Mouse (Mus musculus): ENCODE data around the gene Gdf1. TPM values are rescaled to one million over a fixed set of nuclear protein-coding genes. Genes with fewer than 3 reads are reported as not detected.

Gene Gdf1
- polyA plus RNA-seq, 1 experiment = not detected

- Histone ChIP-seq H3K27ac (ENCODE audit: insufficient read depth, low read depth, low read length) (peak overlapping the region; percentile 58; the same call in 1 of the 2 replicates), H3K36me3 (ENCODE audit: control insufficient read depth, insufficient read depth, low read length) (no peaks in the 10 kb centered on the region), H3K4me3 (ENCODE audit: insufficient read depth, low read depth, low read length) (peak overlapping the region; percentile 96), H3K27me3 (replicated peaks; ENCODE audit: control insufficient read depth, insufficient read depth, low read length) (no peaks in the 10 kb centered on the region), H3K4me1 (ENCODE audit: control insufficient read depth, insufficient read depth, low read length) (peaks cover 44% of the 10 kb centered on the region)
- WGBS = under 1% methylated on average over 64 of the region's 64 CpGs
- TF ChIP-seq POLR2A (IDR thresholded peaks at IDR 0.05; ENCODE audit: low read depth, low read length) = no peak
- no peak for TF ChIP-seq CTCF (conservative IDR thresholded peaks at IDR 0.05; ENCODE audit: insufficient read depth, insufficient read length, low read depth, low read length)
- DNase-seq = peak; percentile 34
Measured at GRCm38 (mm10) chr8:70352657-70353151, 23.1 kb downstream of the Gdf1 start.

- Histone ChIP-seq H3K27me3 (replicated peaks; ENCODE audit: control insufficient read depth, insufficient read depth, low read length) (no peaks in the 10 kb centered on the region), H3K36me3 (ENCODE audit: control insufficient read depth, insufficient read depth, low read length) (no peaks in the 10 kb centered on the region), H3K4me3 (ENCODE audit: insufficient read depth, low read depth, low read length) (peak within 1 kb of the TSS; percentile 96), H3K27ac (ENCODE audit: insufficient read depth, low read depth, low read length) (peak within 1 kb of the TSS; percentile 58), H3K4me1 (ENCODE audit: control insufficient read depth, insufficient read depth, low read length) (peaks cover 40% of the 10 kb centered on the region)
- WGBS = under 1% methylated on average over 69 of the region's 69 CpGs
- TF ChIP-seq CTCF (conservative IDR thresholded peaks at IDR 0.05; ENCODE audit: insufficient read depth, insufficient read length, low read depth, low read length) (no peak), POLR2A (IDR thresholded peaks at IDR 0.05; ENCODE audit: low read depth, low read length) (peak; percentile 33)
- peak; percentile 99 for DNase-seq
Measured at GRCm38 (mm10) chr8:70353194-70353817, 23.7 kb downstream of the Gdf1 start, which contains the start of gene Upf1. Gene Upf1 (minus strand): TSS chr8:70353278.

- WGBS = 53% methylated on average over 4 of the region's 4 CpGs
- H3K27ac ChIP-seq (ENCODE audit: insufficient read depth, low read depth, low read length) = no peak overlapping the region
- TF ChIP-seq CTCF (conservative IDR thresholded peaks at IDR 0.05; ENCODE audit: insufficient read depth, insufficient read length, low read depth, low read length) = no peak
- TF ChIP-seq POLR2A (IDR thresholded peaks at IDR 0.05; ENCODE audit: low read depth, low read length) = no peak
Measured at GRCm38 (mm10) chr8:70354004-70354403, 24.4 kb downstream of the Gdf1 start.

GRCm38 (mm10) chr8:70356111-70356510 is 26.5 kb downstream of the Gdf1 start:
- H3K27ac ChIP-seq (ENCODE audit: insufficient read depth, low read depth, low read length) = no peak overlapping the region
- TF ChIP-seq POLR2A (IDR thresholded peaks at IDR 0.05; ENCODE audit: low read depth, low read length) = no peak
- DNase-seq = no peak
- H3K4me1 ChIP-seq (ENCODE audit: control insufficient read depth, insufficient read depth, low read length) = peaks cover 16% of the 10 kb centered on the region
- H3K36me3 ChIP-seq (ENCODE audit: control insufficient read depth, insufficient read depth, low read length) = no peaks in the 10 kb centered on the region
- no peaks in the 10 kb centered on the region for H3K27me3 ChIP-seq (replicated peaks; ENCODE audit: control insufficient read depth, insufficient read depth, low read length)
- no peak overlapping the region for H3K4me3 ChIP-seq (ENCODE audit: insufficient read depth, low read depth, low read length)
- 76% methylated on average over 1 of the region's 1 CpGs for WGBS

More at GRCm38 (mm10) chr8:70354004-70354403, 24.4 kb downstream of the Gdf1 start:
- no peaks in the 10 kb centered on the region for H3K27me3 ChIP-seq (replicated peaks; ENCODE audit: control insufficient read depth, insufficient read depth, low read length)
- peaks cover 33% of the 10 kb centered on the region for H3K4me1 ChIP-seq (ENCODE audit: control insufficient read depth, insufficient read depth, low read length)
- H3K36me3 ChIP-seq (ENCODE audit: control insufficient read depth, insufficient read depth, low read length) = no peaks in the 10 kb centered on the region
- no peak for DNase-seq
- no peak overlapping the region for H3K4me3 ChIP-seq (ENCODE audit: insufficient read depth, low read depth, low read length)

DNA sequence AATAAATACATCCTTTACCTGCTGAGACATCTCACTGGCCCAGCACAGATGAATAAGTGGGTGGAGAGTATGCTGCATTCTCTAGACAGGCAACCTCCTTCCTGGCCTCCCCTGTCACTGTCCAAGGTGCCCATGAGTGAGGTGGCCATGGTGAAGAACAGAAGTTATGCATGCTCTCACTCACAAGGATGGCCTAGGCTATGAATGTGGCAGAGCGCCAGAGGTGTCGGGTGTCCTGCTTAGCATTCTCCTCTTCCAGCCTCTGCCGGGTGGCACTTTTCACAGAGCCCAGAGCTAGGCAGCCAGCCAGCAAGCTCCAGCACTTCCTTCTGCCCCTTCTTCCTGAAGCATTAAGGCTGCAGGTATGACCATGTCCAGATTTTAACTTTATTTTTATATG is 29.8 kb downstream of the Gdf1 start:
- no peak overlapping the region for H3K27ac ChIP-seq (ENCODE audit: insufficient read depth, low read depth, low read length)
- no peaks in the 10 kb centered on the region for H3K27me3 ChIP-seq (replicated peaks; ENCODE audit: control insufficient read depth, insufficient read depth, low read length)
- peaks cover 2% of the 10 kb centered on the region; the same call in 1 of the 2 replicates for H3K4me1 ChIP-seq (ENCODE audit: control insufficient read depth, insufficient read depth, low read length)
- TF ChIP-seq POLR2A (IDR thresholded peaks at IDR 0.05; ENCODE audit: low read depth, low read length) (no peak), CTCF (conservative IDR thresholded peaks at IDR 0.05; ENCODE audit: insufficient read depth, insufficient read length, low read depth, low read length) (no peak)
- DNase-seq = peak; percentile 41
- no peaks in the 10 kb centered on the region for H3K36me3 ChIP-seq (ENCODE audit: control insufficient read depth, insufficient read depth, low read length)
- 16% methylated on average over 3 of the region's 3 CpGs for WGBS
- H3K4me3 ChIP-seq (ENCODE audit: insufficient read depth, low read depth, low read length) = no peak overlapping the region

DNA sequence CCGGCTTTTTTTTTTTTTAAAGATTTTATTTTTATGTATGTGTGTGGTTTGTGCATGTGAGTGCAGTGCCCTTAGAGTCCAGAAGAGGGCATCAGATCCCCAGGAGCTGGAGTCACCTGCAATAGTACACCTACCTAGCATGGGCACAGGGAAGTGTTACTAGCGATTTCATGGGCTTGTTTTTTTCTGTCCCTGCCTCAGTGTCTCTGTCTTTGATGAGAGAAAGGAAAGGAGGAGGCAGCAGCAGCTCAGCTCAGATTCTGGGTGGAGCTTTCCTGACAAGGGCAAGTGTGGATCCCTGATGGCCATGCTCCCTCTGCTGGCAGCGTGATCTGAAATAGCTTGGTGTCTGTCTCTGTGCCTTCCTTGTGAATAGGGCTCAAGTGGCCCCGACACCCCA is 31.2 kb downstream of the Gdf1 start:
- Histone ChIP-seq H3K4me3 (ENCODE audit: insufficient read depth, low read depth, low read length) (no peak overlapping the region), H3K27me3 (replicated peaks; ENCODE audit: control insufficient read depth, insufficient read depth, low read length) (no peaks in the 10 kb centered on the region), H3K36me3 (ENCODE audit: control insufficient read depth, insufficient read depth, low read length) (no peaks in the 10 kb centered on the region), H3K4me1 (ENCODE audit: control insufficient read depth, insufficient read depth, low read length) (peaks cover 4% of the 10 kb centered on the region; the same call in 1 of the 2 replicates), H3K27ac (ENCODE audit: insufficient read depth, low read depth, low read length) (no peak overlapping the region)
- 58% methylated on average over 4 of the region's 4 CpGs for WGBS
- TF ChIP-seq POLR2A (IDR thresholded peaks at IDR 0.05; ENCODE audit: low read depth, low read length) (no peak), CTCF (conservative IDR thresholded peaks at IDR 0.05; ENCODE audit: insufficient read depth, insufficient read length, low read depth, low read length) (peak; percentile 32; the same call in 1 of the 2 replicates)
- DNase-seq = peak; percentile 42

DNA sequence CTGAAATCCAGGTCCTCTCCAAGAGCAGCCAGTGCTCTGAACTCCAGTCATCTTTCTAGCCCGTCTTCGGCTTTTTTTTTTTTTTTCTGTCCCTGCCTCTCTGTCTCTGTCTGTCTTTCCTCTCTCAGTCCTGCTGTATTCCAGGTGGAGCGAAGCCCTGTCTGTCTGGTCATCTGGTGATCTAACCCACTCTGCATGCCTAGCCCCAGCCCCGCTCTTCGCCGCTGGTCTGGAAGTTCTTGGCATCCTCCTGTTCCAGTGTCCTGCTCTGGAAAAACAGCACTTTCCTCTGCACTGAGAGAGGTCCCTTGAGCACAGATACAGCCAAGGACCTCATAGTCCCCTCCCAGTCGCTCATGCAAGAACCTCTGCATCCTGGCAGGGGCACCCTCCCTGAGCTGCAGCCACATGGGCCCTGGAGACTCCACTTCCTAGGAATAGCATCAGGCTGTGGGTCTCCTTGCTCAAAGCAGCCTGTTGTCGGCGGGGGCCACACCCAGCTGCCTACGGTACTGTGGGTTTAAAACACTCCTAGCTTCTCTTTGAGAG is 31.9 kb downstream of the Gdf1 start:
- no peak for DNase-seq
- Histone ChIP-seq H3K27me3 (replicated peaks; ENCODE audit: control insufficient read depth, insufficient read depth, low read length) (no peaks in the 10 kb centered on the region), H3K36me3 (ENCODE audit: control insufficient read depth, insufficient read depth, low read length) (no peaks in the 10 kb centered on the region), H3K4me1 (ENCODE audit: control insufficient read depth, insufficient read depth, low read length) (peaks cover 4% of the 10 kb centered on the region; the same call in 1 of the 2 replicates), H3K4me3 (ENCODE audit: insufficient read depth, low read depth, low read length) (no peak overlapping the region), H3K27ac (ENCODE audit: insufficient read depth, low read depth, low read length) (no peak overlapping the region)
- TF ChIP-seq CTCF (conservative IDR thresholded peaks at IDR 0.05; ENCODE audit: insufficient read depth, insufficient read length, low read depth, low read length) (no peak), POLR2A (IDR thresholded peaks at IDR 0.05; ENCODE audit: low read depth, low read length) (no peak)
- 81% methylated on average over 10 of the region's 10 CpGs for WGBS
